Mouse (Mus musculus) thymus, adult 2 months (tissue): ENCODE data around the gene Prom1.

Experiments
- CTCF ChIP-seq: fragments of 200-500 bp; IDR thresholded peaks from 2 replicates; pipeline ENCODE4 v1.5.1; 2012; ENCODE audit warnings: mild to moderate bottlenecking, control low read depth, low read length, moderate library complexity, borderline replicate concordance; ENCODE audit not compliant: control insufficient read depth, poor library complexity, insufficient read depth; ENCODE audit errors: extremely low read depth
- POLR2A ChIP-seq: fragments of 200-500 bp; IDR thresholded peaks from 2 replicates; pipeline ENCODE4 v1.6.1; 2012; ENCODE audit warnings: mild to moderate bottlenecking, low read length, control low read depth, moderate library complexity; ENCODE audit not compliant: control insufficient read depth, poor library complexity, insufficient read depth; ENCODE audit errors: extremely low read depth

GRCm38 (mm10) chr5:43971156-43971555 lies 130.7 kb downstream of the Prom1 start:
- TF ChIP-seq POLR2A (no peak), CTCF (no peak)
